ENCODE assay signal across 11 mouse cellular contexts in the genomic region with DNA sequence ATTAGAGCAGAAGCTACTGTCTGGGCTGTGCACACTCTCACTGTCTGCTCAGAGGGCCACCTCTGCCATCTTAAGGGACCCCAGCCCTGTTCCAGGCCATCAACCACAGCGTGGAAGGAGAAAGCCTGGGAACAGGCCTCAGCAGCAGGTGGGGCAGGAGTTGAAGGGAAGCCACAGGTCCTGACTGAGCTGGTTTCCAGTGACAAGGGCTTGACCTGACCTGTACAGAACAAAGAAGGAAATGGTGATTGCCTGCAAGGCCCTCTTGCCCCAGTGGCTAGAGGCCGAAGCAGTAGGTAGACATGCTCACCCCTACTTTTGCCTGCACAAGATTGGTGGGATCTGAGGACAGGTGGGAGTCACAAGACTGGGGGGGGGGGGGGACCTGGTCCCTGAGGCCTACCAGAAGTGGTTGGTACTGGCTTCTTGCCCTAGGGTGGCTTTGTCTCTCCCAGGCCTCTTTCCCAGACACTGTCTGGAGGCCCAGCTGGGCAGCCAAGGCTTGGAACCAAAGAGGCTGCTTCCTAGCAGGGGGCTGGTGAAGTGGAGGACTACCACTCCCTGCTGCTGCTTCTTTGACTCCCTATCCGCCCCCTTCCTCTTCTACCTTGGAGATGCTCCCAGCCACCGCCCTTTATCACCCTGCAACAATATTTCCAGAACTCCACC. TPM values are rescaled to one million over a fixed set of nuclear protein-coding genes. Genes with fewer than 3 reads are reported as not detected.
DNase-seq lines count a peak whose midpoint lies in the region; ATAC-seq and TF ChIP-seq lines count a peak whose summit lies in the region.
"Had no signal": no experiment of that assay in that cellular context is flagged by ENCODE, and none has a peak within 500 bp of the region (broad histone marks: within the 10 kb centered on the region; RNA-seq: fewer than 3 reads in every experiment).

No protein-coding gene starts in this region.

- in situ Hi-C loops in Patski (cut with MboI; ENCODE audit: low pct_unique_long_range_greater_than_20kb) = loop anchor here (5.0 kb wide), 1 partner anchor 44 kb away; no protein-coding TSS in a partner anchor

- peaks cover 26% of the 10 kb centered on the region for H3K4me1 ChIP-seq in heart, embryonic 15.5 days (replicated peaks)
- H3K4me1 ChIP-seq in heart, embryonic 11.5 days (ENCODE audit: control insufficient read depth, insufficient read depth, low read length) = peaks cover 17% of the 10 kb centered on the region
- H3K4me1 ChIP-seq in lung, embryonic 14.5 days (ENCODE audit: insufficient read depth) = peaks cover 4% of the 10 kb centered on the region; the same call in 1 of the 2 replicates
- peaks cover 27% of the 10 kb centered on the region for H3K4me1 ChIP-seq in limb, embryonic 10.5 days
- H3K4me1 ChIP-seq in neural tube, embryonic 15.5 days = peaks cover 4% of the 10 kb centered on the region
- H3K4me1 ChIP-seq: forebrain, embryonic 15.5 days had no signal

- no peaks in the 10 kb centered on the region for H3K9me3 ChIP-seq in heart, embryonic 15.5 days (replicated peaks)
- no peaks in the 10 kb centered on the region for H3K9me3 ChIP-seq in heart, embryonic 11.5 days (replicated peaks; ENCODE audit: control insufficient read depth, low read length)
- no peaks in the 10 kb centered on the region for H3K9me3 ChIP-seq in lung, embryonic 14.5 days (ENCODE audit: low read depth, low read length)
- no peaks in the 10 kb centered on the region for H3K9me3 ChIP-seq in limb, embryonic 10.5 days (replicated peaks)
- no peaks in the 10 kb centered on the region for H3K9me3 ChIP-seq in neural tube, embryonic 15.5 days (replicated peaks)
- H3K9me3 ChIP-seq: forebrain, embryonic 15.5 days; midbrain, embryonic 12.5 days had no signal

- WGBS in heart, embryonic 15.5 days = 79% methylated on average over 4 of the region's 4 CpGs
- WGBS in heart, embryonic 11.5 days (ENCODE audit: insufficient replicate concordance) = 73% methylated on average over 4 of the region's 4 CpGs
- WGBS in lung, embryonic 14.5 days = 80% methylated on average over 4 of the region's 4 CpGs
- 86% methylated on average over 4 of the region's 4 CpGs for WGBS in limb, embryonic 10.5 days
- 87% methylated on average over 4 of the region's 4 CpGs for WGBS in neural tube, embryonic 15.5 days

- DNase-seq in lung, embryonic 14.5 days = no peak
- DNase-seq in lung, postnatal 25 days (ENCODE audit: low spot score) = no peak
- no peak for DNase-seq in Patski (ENCODE audit: low read depth, low spot score)
- no peak for DNase-seq in limb, embryonic 10.5 days (ENCODE audit: low spot score)
- DNase-seq in thymus, postnatal 0 days (ENCODE audit: low spot score) = no peak

- H3K27me3 ChIP-seq in heart, embryonic 15.5 days = no peaks in the 10 kb centered on the region
- no peaks in the 10 kb centered on the region for H3K27me3 ChIP-seq in heart, embryonic 11.5 days (ENCODE audit: control insufficient read depth, insufficient read depth, low read length)
- H3K27me3 ChIP-seq in lung, embryonic 14.5 days (ENCODE audit: insufficient read depth, low read length) = no peaks in the 10 kb centered on the region
- H3K27me3 ChIP-seq in Patski = no peaks in the 10 kb centered on the region
- H3K27me3 ChIP-seq in limb, embryonic 10.5 days (ENCODE audit: low read depth, poor library complexity, severe bottlenecking) = no peaks in the 10 kb centered on the region
- H3K27me3 ChIP-seq in neural tube, embryonic 15.5 days (replicated peaks) = no peaks in the 10 kb centered on the region
- H3K27me3 ChIP-seq: forebrain, embryonic 15.5 days; midbrain, embryonic 12.5 days had no signal

- CTCF ChIA-PET in Patski (lab: Charles Lee) = interaction anchor here (0.7 to 2.7 kb wide), 5 partner anchors 9 to 82 kb away, joined by 3 to 13 read pairs (median 3); no protein-coding TSS in a partner anchor

- H3K27ac ChIP-seq in heart, embryonic 15.5 days = peak overlapping the region; percentile 66
- H3K27ac ChIP-seq in heart, embryonic 11.5 days (ENCODE audit: low read depth, low read length) = no peak overlapping the region
- peak overlapping the region; percentile 42; the same call in 1 of the 2 replicates for H3K27ac ChIP-seq in lung, embryonic 14.5 days (ENCODE audit: low read depth)
- H3K27ac ChIP-seq in limb, embryonic 10.5 days = 0 out of 2 replicates have a peak overlapping the region, but pooled peaks have one; percentile 14
- no peak overlapping the region for H3K27ac ChIP-seq in neural tube, embryonic 15.5 days (replicated peaks)
- H3K27ac ChIP-seq: forebrain, embryonic 15.5 days; midbrain, embryonic 12.5 days had no signal

- POLR2A ChIA-PET in Patski (lab: Charles Lee) = interaction anchor here (1.0 to 2.5 kb wide), 5 partner anchors 9 to 72 kb away, joined by 3 to 9 read pairs (median 4); no protein-coding TSS in a partner anchor

- 0 out of 2 replicates have a peak overlapping the region, but pooled peaks have one; percentile 13 for H3K9ac ChIP-seq in heart, embryonic 15.5 days
- H3K9ac ChIP-seq in heart, embryonic 11.5 days (ENCODE audit: low read depth, low read length) = no peak overlapping the region
- no peak overlapping the region for H3K9ac ChIP-seq in lung, embryonic 14.5 days
- no peak overlapping the region for H3K9ac ChIP-seq in neural tube, embryonic 15.5 days (replicated peaks)
- H3K9ac ChIP-seq: forebrain, embryonic 15.5 days; midbrain, embryonic 12.5 days had no signal

- H3K4me2 ChIP-seq in heart, embryonic 15.5 days = no peak overlapping the region
- no peak overlapping the region for H3K4me2 ChIP-seq in heart, embryonic 11.5 days
- no peak overlapping the region for H3K4me2 ChIP-seq in lung, embryonic 14.5 days
- no peak overlapping the region for H3K4me2 ChIP-seq in neural tube, embryonic 15.5 days
- H3K4me2 ChIP-seq: forebrain, embryonic 15.5 days; midbrain, embryonic 12.5 days had no signal

- no peak for TF ChIP-seq CTCF in lung, embryonic 14.5 days (IDR thresholded peaks at IDR 0.05; ENCODE audit: low read depth)
- no peak for TF ChIP-seq CTCF in Patski (IDR thresholded peaks at IDR 0.05)

- no peak overlapping the region for H3K4me3 ChIP-seq in heart, embryonic 15.5 days
- H3K4me3 ChIP-seq in heart, embryonic 11.5 days (ENCODE audit: low read depth, low read length) = no peak overlapping the region
- H3K4me3 ChIP-seq in lung, embryonic 14.5 days (ENCODE audit: low read depth, low read length) = no peak overlapping the region
- H3K4me3 ChIP-seq in limb, embryonic 10.5 days = no peak overlapping the region
- H3K4me3 ChIP-seq in neural tube, embryonic 15.5 days (replicated peaks) = no peak overlapping the region
- H3K4me3 ChIP-seq: forebrain, embryonic 15.5 days; midbrain, embryonic 12.5 days had no signal

- no peak; the same call in 1 of the 2 replicates for ATAC-seq in heart, embryonic 15.5 days (replicated peaks; ENCODE audit: insufficient number of reproducible peaks, insufficient read depth, low FRiP score, low read depth)
- ATAC-seq in heart, embryonic 11.5 days (replicated peaks; ENCODE audit: insufficient number of reproducible peaks, low FRiP score, low TSS enrichment) = no peak
- ATAC-seq in lung, embryonic 14.5 days (ENCODE audit: insufficient read depth) = 0 out of 2 replicates have a peak, but pooled peaks have one; percentile 6
- ATAC-seq in Patski = peak; percentile 34
- ATAC-seq in neural tube, embryonic 15.5 days (ENCODE audit: low FRiP score) = no peak; the same call in 1 of the 2 replicates

- H3K36me3 ChIP-seq in heart, embryonic 15.5 days = no peaks in the 10 kb centered on the region
- H3K36me3 ChIP-seq in heart, embryonic 11.5 days (ENCODE audit: control insufficient read depth, insufficient read depth, low read length) = no peaks in the 10 kb centered on the region
- H3K36me3 ChIP-seq in lung, embryonic 14.5 days (ENCODE audit: insufficient read depth) = no peaks in the 10 kb centered on the region
- H3K36me3 ChIP-seq in limb, embryonic 10.5 days = no peaks in the 10 kb centered on the region
- H3K36me3 ChIP-seq in neural tube, embryonic 15.5 days = no peaks in the 10 kb centered on the region
- H3K36me3 ChIP-seq: forebrain, embryonic 15.5 days; G1E; midbrain, embryonic 12.5 days had no signal

RNA-seq across cellular contexts. Expression of a gene that starts 12.8 kb away (rescaled TPM):
- 40.1 and 41.7 TPM in 2 replicates for polyA plus RNA-seq in heart, embryonic 15.5 days (2015; fragmentation: Nextera tagmentation; extraction: Ambion mirVana)
- polyA plus RNA-seq in heart, embryonic 11.5 days (2014; fragmentation: Nextera tagmentation; extraction: Ambion mirVana) = 18.9 and 26.9 TPM in 2 replicates
- polyA plus RNA-seq in lung, embryonic 14.5 days (2014; fragmentation: Nextera tagmentation; extraction: Ambion mirVana) = 44.6 and 44.8 TPM in 2 replicates
- polyA plus RNA-seq in Patski (2021) = 97.1 TPM
- 11.9 and 22.6 TPM in 2 replicates for polyA plus RNA-seq in limb, embryonic 10.5 days (2016; fragmentation: Nextera tagmentation; extraction: Ambion mirVana)
- polyA plus RNA-seq in neural tube, embryonic 15.5 days (2015; fragmentation: Nextera tagmentation; extraction: Ambion mirVana) = 53.3 and 69.9 TPM in 2 replicates
- 13.1 and 15.5 TPM in 2 replicates for polyA plus RNA-seq in thymus, postnatal 0 days (2015; fragmentation: Nextera tagmentation; extraction: Ambion mirVana)

Comparison
In these comparisons a context has a peak if more than half of its experiments do, and no peak if none do; other contexts are left out.
1. H3K27ac ChIP-seq: peak in heart, embryonic 15.5 days (single experiment), lung, embryonic 14.5 days (single experiment) and limb, embryonic 10.5 days (single experiment); none in heart, embryonic 11.5 days (single experiment) and neural tube, embryonic 15.5 days (single experiment).
2. ATAC-seq: peak in lung, embryonic 14.5 days (single experiment) and Patski (single experiment); none in heart, embryonic 15.5 days (single experiment), heart, embryonic 11.5 days (single experiment) and neural tube, embryonic 15.5 days (single experiment).